Mouse (Mus musculus): Measurements from ENCODE around the gene Fam163a. TPM values are rescaled to one million over a fixed set of nuclear protein-coding genes. Genes with fewer than 3 reads are reported as not detected.

Gene Fam163a
- polyA plus RNA-seq, 1 experiment from 2014 or later: 0.32 TPM

Other genes with a start within 250 kb of the Fam163a start
- 13.0 and 13.9 TPM in 2 replicates for gene Cep350, start 231.8 kb downstream of the Fam163a start, polyA plus RNA-seq (2015; fragmentation: Nextera tagmentation; extraction: Ambion mirVana)
- gene Tor1aip2, start 169.6 kb downstream of the Fam163a start, polyA plus RNA-seq (2015; fragmentation: Nextera tagmentation; extraction: Ambion mirVana): 113 TPM in 2 replicates
- 45.1 and 47.8 TPM in 2 replicates for gene Tor1aip1, start 168.5 kb downstream of the Fam163a start, polyA plus RNA-seq (2015; fragmentation: Nextera tagmentation; extraction: Ambion mirVana)
- gene Tdrd5, start 98.6 kb upstream of the Fam163a start, polyA plus RNA-seq (2015; fragmentation: Nextera tagmentation; extraction: Ambion mirVana): 0.47 and 0.64 TPM in 2 replicates
- 0.08 TPM in 1 of 2 replicates, not detected in the other for gene Nphs2, start 105.7 kb upstream of the Fam163a start, polyA plus RNA-seq (2015; fragmentation: Nextera tagmentation; extraction: Ambion mirVana)
- gene Gm2000, start 161.0 kb upstream of the Fam163a start, polyA plus RNA-seq (2015; fragmentation: Nextera tagmentation; extraction: Ambion mirVana): 928 and 944 TPM in 2 replicates
- gene Axdnd1, start 216.1 kb upstream of the Fam163a start, polyA plus RNA-seq (2015; fragmentation: Nextera tagmentation; extraction: Ambion mirVana): not detected in 2 replicates